ENCODE assay signal across 10 mouse cellular contexts in the genomic region with DNA sequence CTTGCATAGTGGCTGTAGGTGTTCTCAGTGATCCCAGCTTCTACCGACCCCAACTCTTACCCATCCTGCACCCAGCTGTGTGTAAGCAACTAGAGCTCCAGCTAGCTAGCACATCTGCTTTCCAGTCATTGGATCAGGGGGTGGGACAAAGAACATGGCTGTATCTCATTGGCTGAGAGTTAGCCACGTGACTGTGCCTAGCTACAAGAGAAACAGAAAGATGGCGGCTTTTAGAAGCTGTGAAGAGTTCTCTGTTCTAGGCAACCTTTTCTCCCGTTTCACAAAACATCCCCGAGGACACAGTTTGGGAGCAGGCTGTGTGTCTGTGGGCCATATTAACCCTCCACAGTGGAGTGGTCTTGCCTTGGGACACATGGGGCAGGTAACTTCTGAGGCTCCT. TPM values are rescaled to one million over a fixed set of nuclear protein-coding genes. Genes with fewer than 3 reads are reported as not detected.
DNase-seq lines count a peak whose midpoint lies in the region; ATAC-seq and TF ChIP-seq lines count a peak whose summit lies in the region.
"Had no signal": no experiment of that assay in that cellular context is flagged by ENCODE, and none has a peak within 500 bp of the region (broad histone marks: within the 10 kb centered on the region; RNA-seq: fewer than 3 reads in every experiment).

No protein-coding gene starts in this region.

- no peaks in the 10 kb centered on the region for H3K27me3 ChIP-seq in kidney, embryonic 15.5 days
- H3K27me3 ChIP-seq in embryonic facial prominence, embryonic 11.5 days (ENCODE audit: control insufficient read depth, insufficient read depth, low read length), result no peaks in the 10 kb centered on the region
- H3K27me3 ChIP-seq in midbrain, embryonic 14.5 days (ENCODE audit: control insufficient read depth, insufficient read depth, low read length), result no peaks in the 10 kb centered on the region

- H3K4me3 ChIP-seq in kidney, embryonic 15.5 days (replicated peaks), result no peak overlapping the region
- H3K4me3 ChIP-seq in ES-E14 (ENCODE audit: insufficient read depth in 1 of 2, low read depth in 1 of 2, low read length in 2 of 2, poor library complexity in 1 of 2, severe bottlenecking in 1 of 2), result peak overlapping the region; percentile 56 to 62
- no peak overlapping the region for H3K4me3 ChIP-seq in embryonic facial prominence, embryonic 11.5 days (ENCODE audit: low read depth, low read length)
- H3K4me3 ChIP-seq in midbrain, embryonic 14.5 days (replicated peaks; ENCODE audit: low read depth, low read length), result no peak overlapping the region
- H3K4me3 ChIP-seq: layer of hippocampus, adult 2 months had no signal

- no peak overlapping the region for H3K9ac ChIP-seq in kidney, embryonic 15.5 days
- H3K9ac ChIP-seq in ES-E14 (ENCODE audit: insufficient read depth, low read depth, low read length, poor library complexity, severe bottlenecking), result peak overlapping the region; percentile 67
- no peak overlapping the region for H3K9ac ChIP-seq in embryonic facial prominence, embryonic 11.5 days (replicated peaks; ENCODE audit: low read length)
- H3K9ac ChIP-seq in midbrain, embryonic 14.5 days (replicated peaks; ENCODE audit: low read length), result no peak overlapping the region

- no peak for ATAC-seq in kidney, embryonic 15.5 days (replicated peaks; ENCODE audit: low FRiP score)
- no peak for ATAC-seq in embryonic facial prominence, embryonic 11.5 days (replicated peaks; ENCODE audit: insufficient number of reproducible peaks, low FRiP score, low TSS enrichment, low read depth)
- ATAC-seq in midbrain, embryonic 14.5 days (ENCODE audit: low FRiP score, low TSS enrichment), result no peak

- WGBS in kidney, embryonic 15.5 days, result 67% methylated on average over 5 of the region's 5 CpGs
- WGBS in embryonic facial prominence, embryonic 11.5 days, result 52% methylated on average over 5 of the region's 5 CpGs
- 66% methylated on average over 5 of the region's 5 CpGs for WGBS in midbrain, embryonic 14.5 days

- DNase-seq in kidney, postnatal 36 days, result no peak
- peak; percentile 88 for DNase-seq in ES-E14 (ENCODE audit: low read depth, low spot score)
- DNase-seq in embryonic facial prominence, embryonic 11.5 days (ENCODE audit: low spot score), result peak; percentile 54
- DNase-seq in midbrain, embryonic 14.5 days, result peak; percentile 25
- DNase-seq in cerebellum, postnatal 25 days, result no peak
- no peak for DNase-seq in gastrocnemius, postnatal 14 days
- DNase-seq: gastrocnemius, postnatal 25 days; lung, adult 2 months had no signal

- peaks cover 6% of the 10 kb centered on the region; the same call in 1 of the 2 replicates for H3K4me1 ChIP-seq in kidney, embryonic 15.5 days
- peaks cover 3 to 23% of the 10 kb centered on the region in 2 experiments; a peak in 3 of 4 replicates for H3K4me1 ChIP-seq in ES-E14 (ENCODE audit: control insufficient read depth in 2 of 2, insufficient read depth in 2 of 2, low read length in 2 of 2, poor library complexity in 1 of 2)
- H3K4me1 ChIP-seq in embryonic facial prominence, embryonic 11.5 days (ENCODE audit: control insufficient read depth, insufficient read depth, low read length), result no peaks in the 10 kb centered on the region
- no peaks in the 10 kb centered on the region for H3K4me1 ChIP-seq in midbrain, embryonic 14.5 days (ENCODE audit: control insufficient read depth, insufficient read depth, low read length)

- in situ Hi-C loops in ES-E14 (cut with MboI; ENCODE audit: low sequenced_read_pairs in 2 of 2, unreplicated experiment in 2 of 2), result loop anchor here in 1 of 2 experiments (10.0 kb wide), 1 partner anchor 110 kb away; no protein-coding TSS in a partner anchor

- peak overlapping the region; percentile 25; the same call in 1 of the 2 replicates for H3K4me2 ChIP-seq in kidney, embryonic 15.5 days
- H3K4me2 ChIP-seq in embryonic facial prominence, embryonic 11.5 days (ENCODE audit: low read depth, low read length), result no peak overlapping the region
- no peak overlapping the region; the same call in 1 of the 2 replicates for H3K4me2 ChIP-seq in midbrain, embryonic 14.5 days (ENCODE audit: low read length)

- no peaks in the 10 kb centered on the region for H3K36me3 ChIP-seq in kidney, embryonic 15.5 days
- H3K36me3 ChIP-seq in ES-E14 (ENCODE audit: control insufficient read depth, insufficient read depth, low read length, poor library complexity, severe bottlenecking), result peaks cover 18% of the 10 kb centered on the region
- no peaks in the 10 kb centered on the region for H3K36me3 ChIP-seq in embryonic facial prominence, embryonic 11.5 days (replicated peaks; ENCODE audit: control insufficient read depth, insufficient read depth, low read depth, low read length)
- peaks cover 30% of the 10 kb centered on the region for H3K36me3 ChIP-seq in midbrain, embryonic 14.5 days (ENCODE audit: control insufficient read depth, insufficient read depth, low read length)

- H3K27ac ChIP-seq in kidney, embryonic 15.5 days, result no peak overlapping the region
- peak overlapping the region; percentile 74; the same call in 1 of the 2 replicates for H3K27ac ChIP-seq in ES-E14 (ENCODE audit: insufficient read depth, low read depth, low read length, poor library complexity, severe bottlenecking)
- no peak overlapping the region for H3K27ac ChIP-seq in embryonic facial prominence, embryonic 11.5 days (replicated peaks; ENCODE audit: low read depth, low read length)
- no peak overlapping the region for H3K27ac ChIP-seq in midbrain, embryonic 14.5 days (replicated peaks; ENCODE audit: low read depth, low read length)
- H3K27ac ChIP-seq: layer of hippocampus, adult 2 months had no signal

- H3K9me3 ChIP-seq in kidney, embryonic 15.5 days (replicated peaks), result no peaks in the 10 kb centered on the region
- H3K9me3 ChIP-seq in ES-E14 (ENCODE audit: control insufficient read depth, insufficient read depth, low read depth, low read length), result no peaks in the 10 kb centered on the region
- H3K9me3 ChIP-seq in embryonic facial prominence, embryonic 11.5 days (replicated peaks; ENCODE audit: control insufficient read depth, low read length), result no peaks in the 10 kb centered on the region
- no peaks in the 10 kb centered on the region for H3K9me3 ChIP-seq in midbrain, embryonic 14.5 days (ENCODE audit: control insufficient read depth, low read length)

- intact Hi-C loops in gastrocnemius, postnatal 14 days (cut with DNase I; ENCODE audit: low total_unique reads), result loop anchor here (10.0 kb wide), 1 partner anchor 110 kb away; no protein-coding TSS in a partner anchor

TF ChIP-seq in ES-E14, 5 proteins besides CTCF, POLR2A, EP300 and RAD21:
- TF ChIP-seq ZC3H11A (IDR thresholded peaks at IDR 0.05; ENCODE audit: borderline replicate concordance, low read depth, low read length) (no peak), ZNF384 (IDR thresholded peaks at IDR 0.05; ENCODE audit: low read depth, low read length) (no peak), CHD2 (IDR thresholded peaks at IDR 0.05; ENCODE audit: low read depth, low read length) (no peak), HCFC1 (IDR thresholded peaks at IDR 0.05; ENCODE audit: borderline replicate concordance, insufficient read depth, low read length) (no peak), MAFK (IDR thresholded peaks at IDR 0.05; ENCODE audit: insufficient read depth, low read depth, low read length) (no peak)

RNA-seq across cellular contexts. Expression of a gene that starts 17.7 kb away (rescaled TPM):
- polyA plus RNA-seq in kidney, embryonic 15.5 days (2015; fragmentation: Nextera tagmentation; extraction: Ambion mirVana), result 34.6 and 39.1 TPM in 2 replicates
- 16.6 and 24.3 TPM in 2 replicates for total RNA-seq in ES-E14 (2012; rRNA removed)
- 26.8 and 26.9 TPM in 2 replicates for polyA plus RNA-seq in embryonic facial prominence, embryonic 11.5 days (2014; fragmentation: Nextera tagmentation; extraction: Ambion mirVana)
- polyA plus RNA-seq in midbrain, embryonic 14.5 days (2014; fragmentation: Nextera tagmentation; extraction: Ambion mirVana), result 37.9 and 42.5 TPM in 2 replicates
- total RNA-seq in gastrocnemius, postnatal 14 days (2021), result 10 to 100 TPM; 13.1 to 15.1 TPM

RNA-seq across cellular contexts. Expression of a gene that starts 23.6 kb away (rescaled TPM):
- polyA plus RNA-seq in kidney, embryonic 15.5 days (2015; fragmentation: Nextera tagmentation; extraction: Ambion mirVana), result 1,112 and 1,115 TPM in 2 replicates
- total RNA-seq in ES-E14 (2012; rRNA removed), result 1,661 and 1,803 TPM in 2 replicates
- polyA plus RNA-seq in embryonic facial prominence, embryonic 11.5 days (2014; fragmentation: Nextera tagmentation; extraction: Ambion mirVana), result 1,289 and 1,347 TPM in 2 replicates
- polyA plus RNA-seq in midbrain, embryonic 14.5 days (2014; fragmentation: Nextera tagmentation; extraction: Ambion mirVana), result 681 and 724 TPM in 2 replicates
- total RNA-seq in gastrocnemius, postnatal 14 days (2021), result 100 to 1,000 TPM; 129 to 167 TPM

RNA-seq across cellular contexts. Expression of a gene that starts 24.1 kb away (rescaled TPM):
- polyA plus RNA-seq in kidney, embryonic 15.5 days (2015; fragmentation: Nextera tagmentation; extraction: Ambion mirVana), result 10.9 and 11.2 TPM in 2 replicates
- 78.8 and 105 TPM in 2 replicates for total RNA-seq in ES-E14 (2012; rRNA removed)
- polyA plus RNA-seq in embryonic facial prominence, embryonic 11.5 days (2014; fragmentation: Nextera tagmentation; extraction: Ambion mirVana), result 6.4 and 8.3 TPM in 2 replicates
- polyA plus RNA-seq in midbrain, embryonic 14.5 days (2014; fragmentation: Nextera tagmentation; extraction: Ambion mirVana), result 26.3 and 39.4 TPM in 2 replicates
- total RNA-seq in gastrocnemius, postnatal 14 days (2021), result 10 to 100 TPM; 16.6 to 20.1 TPM

RNA-seq across cellular contexts. Expression of a gene that starts 58.3 kb away (rescaled TPM):
- 6.4 and 7.3 TPM in 2 replicates for polyA plus RNA-seq in kidney, embryonic 15.5 days (2015; fragmentation: Nextera tagmentation; extraction: Ambion mirVana)
- 7.9 and 8.5 TPM in 2 replicates for total RNA-seq in ES-E14 (2012; rRNA removed)
- 9.9 and 10.5 TPM in 2 replicates for polyA plus RNA-seq in embryonic facial prominence, embryonic 11.5 days (2014; fragmentation: Nextera tagmentation; extraction: Ambion mirVana)
- polyA plus RNA-seq in midbrain, embryonic 14.5 days (2014; fragmentation: Nextera tagmentation; extraction: Ambion mirVana), result 19.9 and 20.5 TPM in 2 replicates
- total RNA-seq in gastrocnemius, postnatal 14 days (2021), result 1 to 10 TPM; 1.3 to 3.1 TPM

Comparison
In these comparisons a context has a peak if more than half of its experiments do, and no peak if none do; other contexts are left out.
1. H3K4me3 ChIP-seq: peak in ES-E14 (2 of 2); none in kidney, embryonic 15.5 days (single experiment), embryonic facial prominence, embryonic 11.5 days (single experiment) and midbrain, embryonic 14.5 days (single experiment).
2. DNase-seq: peak in ES-E14 (single experiment), embryonic facial prominence, embryonic 11.5 days (single experiment) and midbrain, embryonic 14.5 days (single experiment); none in kidney, postnatal 36 days (0 of 2), cerebellum, postnatal 25 days (0 of 2) and gastrocnemius, postnatal 14 days (single experiment).